Mouse (Mus musculus) heart, embryonic 15.5 days (tissue): ENCODE data around the gene Fah. TPM values are rescaled to one million over a fixed set of nuclear protein-coding genes. Genes with fewer than 3 reads are reported as not detected.

Experiments
- ATAC-seq: fragments of 200-750 bp; cut with Nextera tagmentation; replicated peaks from 2 replicates; pipeline ENCODE4 v1.8.0; 2017; ENCODE audit warnings: low read depth, moderate TSS enrichment; ENCODE audit not compliant: insufficient number of reproducible peaks, insufficient read depth, low FRiP score
- H3K27ac ChIP-seq: fragments of 300-500 bp; sonication (generic); 2 replicates; pipeline ENCODE4 v1.5.1; 2015; ENCODE audit warnings: mild to moderate bottlenecking, inconsistent platforms
- H3K27me3 ChIP-seq: fragments of 300-500 bp; sonication (generic); 2 replicates; pipeline ENCODE4 v1.6.1; 2015; ENCODE audit warnings: inconsistent platforms
- H3K36me3 ChIP-seq: fragments of 300-500 bp; sonication (generic); 2 replicates; pipeline ENCODE4 v1.6.1; 2015; ENCODE audit warnings: mild to moderate bottlenecking, inconsistent platforms
- H3K4me1 ChIP-seq: fragments of 300-500 bp; sonication (generic); replicated peaks from 2 replicates; pipeline ENCODE4 v1.6.1; 2015; ENCODE audit warnings: inconsistent platforms
- H3K4me2 ChIP-seq: fragments of 300-500 bp; sonication (generic); 2 replicates; pipeline ENCODE4 v1.6.1; 2015; ENCODE audit warnings: inconsistent platforms, mild to moderate bottlenecking, moderate library complexity
- H3K4me3 ChIP-seq: fragments of 300-500 bp; sonication (generic); 2 replicates; pipeline ENCODE4 v1.5.1; 2015; ENCODE audit warnings: mild to moderate bottlenecking, inconsistent platforms
- H3K9ac ChIP-seq: fragments of 300-500 bp; sonication (generic); 2 replicates; pipeline ENCODE4 v1.6.1; 2015; ENCODE audit warnings: mild to moderate bottlenecking, inconsistent platforms
- H3K9me3 ChIP-seq: fragments of 300-500 bp; sonication (generic); replicated peaks from 2 replicates; pipeline ENCODE4 v1.6.1; 2016; ENCODE audit warnings: inconsistent platforms
- WGBS: fragments of 180-500 bp; shearing (Covaris S2); methylation state at CpG from one replicate; pipeline ENCODE4 v1.1.7; 2015; ENCODE audit warnings: mixed read lengths; 5-methylcytosine and 5-hydroxymethylcytosine counted together
- polyA plus RNA-seq: library from polyadenylated mRNA; unstranded; fragments of >200 nt; fragmentation: Nextera tagmentation; extraction: Ambion mirVana; gene quantifications from 2 replicates; pipeline ENCODE4 v1.2.1, GENCODE M21; 2015

Gene Fah
- polyA plus RNA-seq, 1 experiment from 2014 or later = 4.4 TPM

- ATAC-seq = peak; percentile 33
- 43% methylated on average over 8 of the region's 8 CpGs for WGBS
Measured at GRCm38 (mm10) chr7:84594087-84594916, 12.2 kb downstream of the Fah start.

DNA sequence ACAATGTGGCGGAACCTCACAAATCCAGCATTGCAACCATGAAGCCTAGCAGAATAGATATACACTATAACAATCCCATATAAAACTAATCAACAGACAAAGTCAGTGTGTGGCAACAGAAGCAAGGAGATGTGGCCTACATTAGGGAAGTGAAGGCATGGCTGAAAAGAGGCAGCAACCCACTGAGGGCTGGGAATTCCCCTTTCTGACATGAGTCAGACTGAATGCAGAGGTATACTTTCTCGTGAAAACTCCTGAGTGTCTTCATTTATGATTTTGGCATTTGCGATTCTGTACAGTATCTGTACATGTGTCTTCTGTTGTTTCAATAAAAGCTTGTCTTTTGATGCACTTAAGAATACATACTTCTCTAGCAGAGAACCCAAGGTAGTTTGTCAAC, 15.2 kb downstream of the Fah start:
- Histone ChIP-seq H3K36me3 (no peaks in the 10 kb centered on the region), H3K27me3 (no peaks in the 10 kb centered on the region), H3K4me1 (no peaks in the 10 kb centered on the region), H3K27ac (no peak overlapping the region), H3K4me2 (no peak overlapping the region), H3K9me3 (no peaks in the 10 kb centered on the region), H3K4me3 (no peak overlapping the region), H3K9ac (no peak overlapping the region)
- WGBS = 86% methylated on average over 3 of the region's 3 CpGs
- ATAC-seq = no peak

More at GRCm38 (mm10) chr7:84594087-84594916, 12.2 kb downstream of the Fah start:
- H3K36me3 ChIP-seq = no peaks in the 10 kb centered on the region
- H3K27ac ChIP-seq = no peak overlapping the region
- no peaks in the 10 kb centered on the region for H3K27me3 ChIP-seq
- no peak overlapping the region for H3K9ac ChIP-seq
- no peak overlapping the region for H3K4me2 ChIP-seq
- H3K4me1 ChIP-seq = no peaks in the 10 kb centered on the region
- no peaks in the 10 kb centered on the region for H3K9me3 ChIP-seq
- no peak overlapping the region for H3K4me3 ChIP-seq

DNA sequence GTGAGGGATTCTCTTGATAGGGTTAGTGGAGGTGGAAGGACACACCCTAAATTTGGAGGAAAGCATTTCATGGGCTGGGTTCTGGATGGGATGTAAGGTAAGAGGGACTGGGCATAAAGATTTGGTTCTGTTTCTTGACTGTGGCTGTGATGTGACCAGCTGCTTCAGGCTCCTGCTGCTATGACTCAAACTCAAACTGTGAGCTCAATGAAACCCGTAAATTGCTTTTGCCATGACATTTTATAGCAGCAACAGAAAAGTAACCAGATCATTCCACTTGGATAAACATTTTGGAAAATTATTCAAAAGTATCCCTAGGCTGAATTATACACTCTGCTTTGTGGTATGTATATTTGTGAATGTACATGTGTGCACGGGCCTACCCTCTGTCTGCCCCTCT, 15.9 kb downstream of the Fah start:
- Histone ChIP-seq H3K9me3 (no peaks in the 10 kb centered on the region), H3K9ac (no peak overlapping the region), H3K27ac (no peak overlapping the region), H3K4me2 (no peak overlapping the region), H3K4me1 (no peaks in the 10 kb centered on the region), H3K4me3 (no peak overlapping the region), H3K36me3 (no peaks in the 10 kb centered on the region), H3K27me3 (no peaks in the 10 kb centered on the region)
- WGBS = 92% methylated on average over 2 of the region's 2 CpGs
- ATAC-seq = no peak

- Histone ChIP-seq H3K4me2 (no peak overlapping the region), H3K9me3 (no peaks in the 10 kb centered on the region), H3K36me3 (no peaks in the 10 kb centered on the region), H3K27me3 (no peaks in the 10 kb centered on the region), H3K27ac (no peak overlapping the region), H3K4me1 (no peaks in the 10 kb centered on the region), H3K9ac (no peak overlapping the region), H3K4me3 (no peak overlapping the region)
- no peak for ATAC-seq
- WGBS = 69% methylated on average over 5 of the region's 5 CpGs
Measured at GRCm38 (mm10) chr7:84587101-84587783, 19.3 kb downstream of the Fah start.

- no peak overlapping the region for H3K27ac ChIP-seq
- no peaks in the 10 kb centered on the region for H3K27me3 ChIP-seq
- H3K36me3 ChIP-seq = no peaks in the 10 kb centered on the region
- WGBS = 62% methylated on average over 3 of the region's 3 CpGs
- no peak overlapping the region for H3K4me3 ChIP-seq
- no peaks in the 10 kb centered on the region for H3K9me3 ChIP-seq
- H3K4me1 ChIP-seq = no peaks in the 10 kb centered on the region
- no peak for ATAC-seq
- no peak overlapping the region for H3K4me2 ChIP-seq
- H3K9ac ChIP-seq = no peak overlapping the region
Measured at GRCm38 (mm10) chr7:84586360-84587100, 20.0 kb downstream of the Fah start.

GRCm38 (mm10) chr7:84585086-84585485, 21.4 kb downstream of the Fah start:
- H3K27me3 ChIP-seq = no peaks in the 10 kb centered on the region
- H3K4me2 ChIP-seq = no peak overlapping the region
- H3K36me3 ChIP-seq = no peaks in the 10 kb centered on the region
- H3K9me3 ChIP-seq = no peaks in the 10 kb centered on the region
- ATAC-seq = no peak
- no peak overlapping the region for H3K4me3 ChIP-seq
- no peak overlapping the region for H3K9ac ChIP-seq
- WGBS = 88% methylated on average over 4 of the region's 4 CpGs
- H3K4me1 ChIP-seq = no peaks in the 10 kb centered on the region
- H3K27ac ChIP-seq = no peak overlapping the region

GRCm38 (mm10) chr7:84579769-84580168, 26.8 kb downstream of the Fah start:
- no peaks in the 10 kb centered on the region for H3K9me3 ChIP-seq
- H3K27me3 ChIP-seq = no peaks in the 10 kb centered on the region
- H3K4me1 ChIP-seq = no peaks in the 10 kb centered on the region
- H3K27ac ChIP-seq = no peak overlapping the region
- no peak for ATAC-seq
- no peak overlapping the region for H3K9ac ChIP-seq
- H3K4me2 ChIP-seq = no peak overlapping the region
- no peak overlapping the region for H3K4me3 ChIP-seq
- no peaks in the 10 kb centered on the region for H3K36me3 ChIP-seq
- WGBS = 61% methylated on average over 1 of the region's 1 CpGs

- Histone ChIP-seq H3K4me1 (no peaks in the 10 kb centered on the region), H3K36me3 (no peaks in the 10 kb centered on the region), H3K27ac (no peak overlapping the region), H3K4me2 (no peak overlapping the region), H3K4me3 (no peak overlapping the region), H3K9me3 (no peaks in the 10 kb centered on the region), H3K27me3 (no peaks in the 10 kb centered on the region), H3K9ac (no peak overlapping the region)
- 71% methylated on average over 1 of the region's 1 CpGs for WGBS
- ATAC-seq = no peak
Measured at GRCm38 (mm10) chr7:84578841-84579240, 27.7 kb downstream of the Fah start.

GRCm38 (mm10) chr7:84577034-84577433, 29.5 kb downstream of the Fah start:
- WGBS = 75% methylated on average over 2 of the region's 2 CpGs
- Histone ChIP-seq H3K4me3 (no peak overlapping the region), H3K4me1 (no peaks in the 10 kb centered on the region), H3K27me3 (no peaks in the 10 kb centered on the region), H3K36me3 (no peaks in the 10 kb centered on the region), H3K4me2 (no peak overlapping the region), H3K9ac (no peak overlapping the region), H3K9me3 (no peaks in the 10 kb centered on the region), H3K27ac (no peak overlapping the region)
- no peak for ATAC-seq

GRCm38 (mm10) chr7:84566200-84566599, 40.3 kb downstream of the Fah start:
- peak overlapping the region; percentile 59 for H3K27ac ChIP-seq
- peak; percentile 80; the same call in 1 of the 2 replicates for ATAC-seq

DNA sequence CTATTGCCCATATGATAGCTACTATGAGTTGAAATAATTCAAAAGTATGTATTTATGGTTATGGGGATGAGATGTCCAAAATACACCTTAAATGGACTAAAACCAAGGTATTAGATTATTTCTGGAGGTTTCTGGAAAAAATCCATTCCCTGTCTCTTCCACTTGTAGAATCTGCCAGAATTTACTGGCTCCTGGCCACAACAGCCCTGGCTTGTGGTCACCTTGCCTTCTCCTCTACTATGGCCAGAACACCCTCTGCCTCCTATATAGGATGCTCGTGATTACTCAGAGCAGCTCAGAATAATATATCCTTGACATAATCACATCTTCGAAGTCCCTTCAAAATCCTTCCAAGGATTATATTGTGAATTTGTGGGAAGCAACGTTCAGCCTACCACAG, 42.3 kb downstream of the Fah start:
- H3K36me3 ChIP-seq = no peaks in the 10 kb centered on the region
- H3K27me3 ChIP-seq = no peaks in the 10 kb centered on the region
- peaks cover 9% of the 10 kb centered on the region for H3K4me1 ChIP-seq
- no peak overlapping the region for H3K9ac ChIP-seq
- 76% methylated on average over 3 of the region's 3 CpGs for WGBS
- H3K9me3 ChIP-seq = no peaks in the 10 kb centered on the region
- no peak overlapping the region for H3K4me2 ChIP-seq
- H3K27ac ChIP-seq = no peak overlapping the region
- no peak for ATAC-seq
- no peak overlapping the region for H3K4me3 ChIP-seq

More at GRCm38 (mm10) chr7:84566200-84566599, 40.3 kb downstream of the Fah start:
- Histone ChIP-seq H3K4me2 (peak overlapping the region; percentile 12; the same call in 1 of the 2 replicates), H3K9me3 (no peaks in the 10 kb centered on the region), H3K9ac (no peak overlapping the region), H3K36me3 (no peaks in the 10 kb centered on the region), H3K27me3 (no peaks in the 10 kb centered on the region), H3K4me1 (peaks cover 9% of the 10 kb centered on the region), H3K4me3 (no peak overlapping the region)
- 28% methylated on average over 6 of the region's 6 CpGs for WGBS
